Mouse (Mus musculus): ENCODE results near the gene Plekha5.
"Not testable (repeated sequence)": the region's sequence is repeated elsewhere in the genome, so short reads cannot be mapped to it uniquely, and the experiment has no call there.

The Plekha5 gene

DNA sequence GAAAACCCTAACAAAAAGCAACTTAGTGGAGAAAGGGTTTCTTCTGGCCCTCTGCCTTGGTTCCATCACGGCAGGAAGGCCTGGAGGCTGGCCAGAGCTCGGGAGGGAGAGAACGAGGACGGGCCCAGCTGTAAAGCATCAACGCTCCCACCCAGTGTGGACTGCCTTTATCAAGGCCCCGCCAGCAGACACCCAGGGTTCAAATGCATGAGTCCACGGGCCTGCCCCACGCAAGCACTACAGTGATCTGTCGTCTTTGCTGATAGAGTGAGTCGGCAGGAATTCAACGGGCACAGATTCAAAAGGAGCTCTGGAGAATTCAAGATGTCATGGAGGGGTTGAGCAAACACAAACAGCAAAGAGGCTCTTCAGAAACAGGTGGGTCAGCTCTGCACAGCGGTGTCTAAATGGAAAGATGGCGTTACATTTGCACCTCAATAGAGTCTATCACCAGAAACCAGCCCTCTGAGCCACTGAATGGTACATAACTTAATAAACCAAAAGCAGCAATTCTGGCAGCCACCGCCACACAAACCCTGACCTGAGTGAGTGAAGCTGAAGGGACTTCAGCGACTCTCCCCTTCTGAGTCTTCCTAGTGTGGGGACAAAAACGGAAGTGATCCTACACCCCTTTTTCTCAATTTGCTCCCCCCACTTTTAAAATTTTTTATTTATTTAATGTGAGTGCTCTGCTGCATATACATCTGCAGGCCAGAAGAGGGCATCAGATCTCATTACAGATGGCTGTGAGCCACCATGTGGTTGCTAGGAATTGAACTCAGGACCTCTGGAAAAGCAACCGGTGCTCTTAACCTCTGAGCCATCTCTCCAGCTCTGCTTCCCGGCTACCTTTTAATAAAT is 153.3 kb downstream of the Plekha5 start:
- DNase-seq (ENCODE audit: low spot score in 2 of 2), result no peak

DNA sequence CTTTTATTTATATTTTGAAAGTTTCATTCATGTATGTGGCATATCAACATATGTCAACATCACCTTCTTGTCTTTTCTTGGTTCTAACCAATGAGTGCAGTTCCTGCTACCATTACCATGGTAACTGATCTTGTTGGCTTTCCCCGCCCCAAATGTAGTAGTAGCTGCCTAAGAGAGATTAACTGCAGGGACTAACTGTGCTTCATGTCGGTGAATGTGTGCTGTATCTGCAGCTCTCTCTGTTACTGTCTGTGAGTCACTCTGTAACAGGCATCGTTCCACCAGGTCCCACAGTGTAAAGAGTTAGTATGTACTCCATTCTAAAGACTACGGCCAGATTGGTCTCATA is 153.9 kb downstream of the Plekha5 start:
- DNase-seq (ENCODE audit: low spot score in 2 of 2), result no peak

DNA sequence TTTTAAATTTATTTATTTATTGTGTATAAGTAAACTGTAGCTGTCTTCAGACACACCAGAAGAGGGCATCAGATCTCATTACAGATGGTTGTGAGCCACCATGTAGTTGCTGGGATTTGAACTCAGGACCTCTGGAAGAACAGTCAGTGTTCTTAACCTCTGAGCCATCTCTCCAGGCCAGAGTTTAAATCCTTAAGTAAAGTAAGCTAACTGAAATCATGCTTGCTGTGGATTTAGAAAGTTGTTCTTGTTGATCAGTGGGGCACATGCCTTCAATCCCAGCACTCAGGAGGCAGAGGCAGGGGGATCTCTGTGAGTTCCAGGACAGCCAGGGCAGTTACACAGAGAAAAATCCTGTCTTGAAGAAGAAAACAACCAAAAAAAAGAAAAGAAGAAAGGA is 155.1 kb downstream of the Plekha5 start:
- not testable (repeated sequence) for DNase-seq (ENCODE audit: low spot score in 2 of 2)

DNA sequence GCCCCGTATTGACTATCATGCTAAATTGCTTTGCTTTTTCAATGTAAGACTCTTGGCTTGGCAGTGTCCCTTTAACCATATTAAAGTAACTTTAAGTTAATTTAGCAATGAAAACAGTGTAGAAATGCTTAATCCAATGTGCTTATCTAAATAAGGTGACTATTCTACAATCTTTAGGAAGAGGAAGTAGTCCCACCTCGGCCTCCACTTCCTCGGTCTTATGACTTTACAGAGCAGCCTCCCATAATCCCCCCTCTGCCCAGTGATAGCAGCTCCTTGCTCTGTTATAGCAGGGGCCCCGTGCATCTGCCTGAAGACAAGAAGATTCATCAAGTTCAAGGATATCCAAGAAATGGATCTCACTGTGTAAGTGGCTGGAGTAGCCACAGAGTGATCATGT is 156.3 kb downstream of the Plekha5 start:
- DNase-seq (ENCODE audit: low spot score in 2 of 2), result no peak

DNA sequence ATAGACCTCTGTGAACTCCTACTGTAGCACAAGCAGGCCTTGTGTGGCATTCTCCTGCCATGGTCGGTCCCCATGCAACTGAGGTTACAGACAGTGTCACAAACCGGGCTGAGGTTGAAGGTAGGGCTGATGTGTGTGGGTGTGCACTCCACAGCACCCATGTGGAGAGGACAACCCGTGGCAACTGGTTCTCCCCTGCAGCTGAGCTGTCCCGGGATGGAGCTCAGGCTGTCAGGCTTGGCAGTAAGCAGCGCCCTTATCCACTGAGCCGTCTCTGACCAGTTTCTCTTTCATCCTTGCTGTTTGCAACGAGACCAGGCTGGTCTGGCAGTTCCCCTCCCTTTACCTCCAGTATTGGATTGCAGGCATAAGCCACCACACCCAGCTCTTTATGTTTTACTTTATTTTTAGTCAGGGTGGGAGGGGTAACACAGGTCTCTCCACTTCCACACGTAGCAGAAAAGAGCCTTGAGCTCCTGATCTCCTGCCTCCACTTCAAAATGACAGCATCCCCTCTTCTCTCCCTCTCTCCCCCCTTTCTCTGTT is 162.9 kb downstream of the Plekha5 start:
- no peak for DNase-seq (ENCODE audit: low spot score in 2 of 2)

DNA sequence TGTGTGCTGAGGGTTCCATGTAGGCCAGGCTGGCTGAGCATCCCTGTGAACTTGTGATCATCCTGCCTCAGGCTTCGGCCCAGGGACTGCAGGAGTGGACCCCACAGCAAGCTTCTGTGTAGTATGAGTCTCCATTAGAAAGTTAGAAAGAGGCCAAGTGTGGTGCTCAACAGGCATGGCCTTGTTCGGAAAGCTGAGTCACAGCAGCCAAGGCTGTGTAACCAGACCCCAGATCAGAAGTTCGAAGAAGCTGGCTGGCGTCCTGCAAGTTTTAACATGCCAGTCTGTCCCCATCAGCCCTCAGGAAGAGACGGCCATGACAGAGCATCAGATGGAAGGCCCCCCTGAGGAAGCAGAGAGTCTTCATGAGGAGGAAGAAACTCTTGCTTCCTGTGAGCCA is 167.5 kb downstream of the Plekha5 start:
- DNase-seq (ENCODE audit: low spot score in 2 of 2), result no peak

DNA sequence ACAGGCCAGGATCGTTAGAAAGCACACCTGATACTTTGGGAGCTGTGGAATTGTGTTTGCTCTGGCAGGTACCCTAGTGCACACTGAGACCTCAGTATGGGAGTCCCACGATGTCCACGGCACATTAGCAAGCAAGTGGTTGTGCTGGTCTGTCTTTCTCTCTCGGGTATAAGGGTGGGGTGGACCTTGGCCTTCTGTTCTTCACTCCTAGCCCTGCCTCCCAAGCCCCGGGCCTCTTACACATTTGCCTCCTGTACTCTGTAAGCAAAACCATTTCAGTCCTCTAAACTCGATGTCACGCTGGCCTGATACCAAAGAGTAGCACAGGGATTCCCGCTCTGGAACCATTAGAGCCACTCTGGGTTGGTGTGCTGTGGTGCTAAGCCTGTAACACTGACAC is 168.9 kb downstream of the Plekha5 start:
- DNase-seq (ENCODE audit: low spot score in 2 of 2), result no peak

DNA sequence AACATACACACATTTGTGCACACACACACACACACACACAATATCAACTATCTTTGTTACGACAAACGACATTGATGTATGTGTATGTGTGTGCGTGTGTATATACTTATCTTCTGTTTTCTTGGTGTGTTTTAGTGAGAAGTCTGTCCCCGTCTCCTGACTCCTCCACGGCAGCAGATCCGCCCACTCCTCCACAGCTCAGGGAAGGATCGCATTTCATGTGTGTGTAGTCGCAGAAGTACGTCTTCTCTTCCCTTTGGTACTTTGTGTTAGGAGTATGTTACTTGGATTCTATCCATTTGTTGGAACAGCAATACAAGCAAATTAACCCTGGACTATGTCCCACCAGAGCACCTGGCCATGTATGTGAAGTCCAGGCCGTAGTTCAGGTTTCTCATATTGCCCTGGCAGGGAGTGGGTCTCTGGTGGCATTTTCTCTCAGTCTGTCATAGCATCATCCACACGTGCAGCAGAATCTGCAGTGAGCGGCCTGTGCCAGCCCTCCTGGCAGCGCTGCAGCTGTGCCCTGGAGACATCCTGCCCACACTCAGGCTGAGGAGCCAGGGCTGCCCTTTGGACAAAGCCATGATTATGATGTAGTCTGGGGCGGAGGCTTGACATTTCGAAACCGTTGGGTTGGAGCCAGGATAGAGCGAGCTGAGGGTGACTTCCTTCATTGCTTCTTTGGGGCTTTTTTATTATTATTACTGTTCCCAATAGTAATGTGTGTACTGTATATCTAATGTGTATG is 169.7 kb downstream of the Plekha5 start:
- DNase-seq (ENCODE audit: low spot score in 2 of 2), result peak; percentile 34 to 36

DNA sequence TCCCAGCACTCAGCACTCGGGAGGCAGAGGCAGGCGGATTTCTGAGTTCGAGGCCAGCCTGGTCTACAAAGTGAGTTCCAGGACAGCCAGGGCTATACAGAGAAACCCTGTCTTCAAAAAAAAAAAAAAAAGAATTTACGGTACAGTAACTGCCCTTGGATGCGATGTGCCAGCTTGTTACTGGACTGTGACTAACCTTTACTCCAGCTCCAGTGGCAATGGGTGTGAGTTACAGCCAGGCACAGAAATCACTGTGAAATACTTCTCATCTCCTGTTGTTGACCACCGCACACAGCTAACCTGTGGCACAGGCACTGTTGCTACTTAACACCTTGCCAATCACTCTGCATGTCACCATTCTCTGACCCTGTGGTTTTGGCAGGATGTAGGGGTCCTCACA is 171.7 kb downstream of the Plekha5 start:
- DNase-seq (ENCODE audit: low spot score in 2 of 2), result not testable (repeated sequence)

DNA sequence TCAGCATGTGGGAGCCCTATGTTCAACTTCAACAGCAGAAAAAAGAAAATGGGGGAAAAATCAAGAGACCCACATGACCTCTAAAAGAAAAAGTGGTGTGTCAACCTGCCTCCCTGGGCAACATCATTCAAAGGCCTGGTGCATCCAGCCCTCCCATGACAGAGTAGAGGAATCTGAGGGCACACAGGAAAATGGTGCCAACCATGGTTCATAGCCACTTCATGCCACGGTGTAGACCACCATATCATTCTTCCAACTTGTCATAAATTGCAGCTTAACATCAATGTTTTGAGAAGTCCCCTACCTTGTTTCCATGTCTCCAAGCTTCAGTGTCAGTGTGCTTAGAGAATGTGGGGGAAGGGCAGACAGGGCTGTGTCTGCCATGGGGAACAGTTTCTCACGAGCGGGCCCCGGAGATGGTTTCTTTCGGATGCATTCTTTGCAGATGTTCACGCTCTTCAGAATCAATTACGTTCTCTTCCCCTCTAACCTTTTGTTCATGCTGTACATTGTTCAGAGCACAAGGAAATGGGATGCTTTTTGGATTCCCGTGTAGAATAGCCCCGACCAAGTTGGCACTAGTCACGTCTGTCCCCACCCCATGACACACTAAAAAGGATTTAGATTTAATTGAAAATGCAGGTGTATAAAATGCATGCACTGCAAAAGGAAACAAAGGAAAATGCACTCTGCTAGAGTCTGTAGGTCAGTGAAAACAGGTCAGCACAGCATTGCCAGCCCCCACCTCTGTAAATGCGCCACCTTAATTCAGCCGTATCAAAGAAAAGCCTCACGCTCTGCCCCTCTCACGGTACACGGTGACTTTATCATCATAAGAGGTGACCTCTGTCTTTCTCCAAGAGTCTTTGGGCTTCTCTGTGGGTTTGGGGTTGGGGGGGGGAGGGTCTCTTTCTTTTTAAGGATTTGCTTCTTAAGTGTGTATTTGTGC is 173.8 kb downstream of the Plekha5 start:
- no peak for DNase-seq (ENCODE audit: low spot score in 2 of 2)

DNA sequence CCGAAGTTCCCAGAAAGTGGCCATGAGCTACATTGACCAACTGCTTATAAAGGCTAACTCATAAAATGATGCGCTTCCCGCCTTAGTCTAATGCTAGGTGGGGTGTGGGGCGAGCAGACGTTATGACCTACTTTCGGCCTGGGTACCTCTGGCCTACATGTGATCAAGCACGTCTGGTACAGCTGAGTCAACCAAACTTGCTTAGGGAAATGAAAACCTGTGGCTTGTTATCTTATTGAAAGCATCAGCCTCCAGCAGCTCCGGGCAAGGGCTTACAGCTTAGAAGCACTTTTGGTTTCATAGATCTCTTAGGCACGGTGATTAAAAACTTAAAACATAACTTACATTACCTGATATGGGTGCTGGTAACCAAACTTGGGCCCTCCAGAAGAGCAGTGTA is 174.7 kb downstream of the Plekha5 start:
- no peak for DNase-seq (ENCODE audit: low spot score in 2 of 2)

DNA sequence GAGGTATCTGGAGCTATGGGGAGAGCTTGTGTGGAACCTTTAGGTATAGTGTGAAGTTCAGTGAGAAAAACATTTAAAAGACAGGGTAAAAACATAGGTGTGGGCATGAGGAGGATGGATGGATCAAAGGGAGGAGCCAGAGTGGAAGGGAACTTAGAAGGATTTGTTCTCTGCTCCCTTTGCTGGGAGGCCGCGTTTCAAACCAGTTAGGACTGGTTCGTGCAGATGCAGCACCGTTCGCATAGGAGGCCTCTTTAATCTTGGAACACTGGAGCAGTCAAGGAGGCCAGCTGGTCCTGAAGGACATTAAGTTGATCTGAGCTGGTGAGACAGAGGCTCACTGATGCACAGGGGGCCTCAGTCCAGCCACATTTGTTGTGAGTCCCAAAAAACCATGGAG is 175.5 kb downstream of the Plekha5 start:
- no peak for DNase-seq (ENCODE audit: low spot score in 2 of 2)

DNA sequence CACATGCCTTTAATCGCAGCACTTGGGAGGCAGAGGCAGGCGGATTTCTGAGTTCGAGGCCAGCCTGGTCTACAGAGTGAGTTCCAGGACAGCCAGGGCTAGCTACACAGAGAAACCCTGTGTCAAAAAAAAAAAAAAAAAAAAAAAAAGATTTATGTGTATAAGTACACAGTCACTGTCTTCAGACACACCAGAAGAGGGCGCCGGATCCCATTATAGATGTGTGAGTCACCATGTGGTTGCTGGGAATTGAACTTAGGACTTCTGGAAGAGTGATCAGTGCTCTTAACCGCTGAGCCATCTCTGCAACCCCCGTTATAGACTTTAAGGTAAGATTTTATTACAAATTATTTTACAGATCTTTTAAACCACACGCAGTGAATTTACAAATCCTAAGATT is 176.8 kb downstream of the Plekha5 start:
- DNase-seq (ENCODE audit: low spot score in 2 of 2), result not testable (repeated sequence)

DNA sequence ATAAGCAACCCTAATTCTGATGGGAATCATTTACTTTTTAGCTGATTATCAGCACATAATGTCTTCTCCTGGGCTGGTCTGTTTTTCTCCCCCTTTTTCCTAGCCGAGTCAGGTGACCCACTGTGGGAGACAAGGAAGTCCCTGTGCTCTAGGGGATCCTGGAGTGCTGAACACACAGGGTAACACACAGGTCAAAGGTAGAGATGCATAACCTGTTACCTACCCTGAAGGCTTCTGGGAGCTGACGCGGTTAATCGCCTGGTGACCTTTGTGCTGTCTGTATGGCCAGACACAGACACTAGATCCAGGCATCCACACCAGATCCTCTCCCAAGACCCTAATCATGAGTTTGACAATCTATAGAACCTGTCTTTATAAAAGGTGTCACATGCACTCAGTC is 177.3 kb downstream of the Plekha5 start:
- no peak for DNase-seq (ENCODE audit: low spot score in 2 of 2)

DNA sequence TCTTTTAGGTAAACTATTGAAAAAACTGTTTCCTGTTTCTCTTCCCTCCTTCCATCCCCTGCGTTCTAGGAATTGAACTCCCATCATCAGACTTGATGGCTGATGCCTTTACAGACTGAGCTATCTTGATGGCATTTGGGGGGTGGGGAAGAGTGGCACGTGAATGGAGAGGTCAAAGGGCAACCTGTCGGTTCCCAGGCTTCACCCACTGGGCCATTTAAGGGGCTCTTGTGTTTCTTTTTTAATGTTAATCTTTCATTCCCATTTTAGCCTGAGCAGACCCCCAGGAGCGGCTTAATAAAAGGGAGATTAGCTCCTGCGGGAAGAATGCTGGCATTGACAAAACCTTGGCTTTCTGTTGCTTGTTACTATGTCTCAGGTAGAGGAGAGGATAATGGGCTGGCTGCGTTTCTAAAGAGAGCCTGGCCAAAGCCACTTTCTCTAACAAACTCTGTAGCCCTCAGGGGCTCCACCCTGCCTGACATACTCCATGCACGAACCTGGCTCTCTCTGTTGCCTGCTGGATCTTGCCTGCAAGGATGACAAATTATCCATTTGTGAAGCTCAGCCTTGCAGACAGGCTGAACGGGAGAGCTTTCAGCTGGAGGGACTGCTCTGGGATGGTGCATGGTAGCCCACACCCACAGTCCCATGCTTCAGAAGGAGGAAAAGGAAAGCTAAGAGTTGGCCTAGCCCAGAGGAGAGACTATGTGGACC is 179.5 kb downstream of the Plekha5 start:
- DNase-seq (ENCODE audit: low spot score in 2 of 2), result no peak

DNA sequence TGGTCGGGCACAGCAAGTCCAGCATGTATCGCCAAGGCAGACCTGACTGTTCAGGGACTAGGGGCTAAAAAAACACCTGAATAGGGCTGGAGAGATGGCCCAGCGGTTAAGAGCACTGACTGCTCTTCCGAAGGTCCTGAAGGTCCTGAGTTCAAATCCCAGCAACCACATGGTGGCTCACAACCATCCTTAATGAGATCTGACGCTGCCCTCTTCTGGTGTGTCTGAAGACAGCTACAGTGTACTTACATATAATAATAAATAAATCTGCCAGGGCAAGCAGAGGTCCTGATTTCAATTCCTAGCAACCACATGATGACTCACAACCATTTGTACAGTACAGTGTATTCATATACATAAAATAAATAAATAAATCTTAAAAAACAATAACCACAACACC is 181.3 kb downstream of the Plekha5 start:
- not testable (repeated sequence) for DNase-seq (ENCODE audit: low spot score in 2 of 2)

DNA sequence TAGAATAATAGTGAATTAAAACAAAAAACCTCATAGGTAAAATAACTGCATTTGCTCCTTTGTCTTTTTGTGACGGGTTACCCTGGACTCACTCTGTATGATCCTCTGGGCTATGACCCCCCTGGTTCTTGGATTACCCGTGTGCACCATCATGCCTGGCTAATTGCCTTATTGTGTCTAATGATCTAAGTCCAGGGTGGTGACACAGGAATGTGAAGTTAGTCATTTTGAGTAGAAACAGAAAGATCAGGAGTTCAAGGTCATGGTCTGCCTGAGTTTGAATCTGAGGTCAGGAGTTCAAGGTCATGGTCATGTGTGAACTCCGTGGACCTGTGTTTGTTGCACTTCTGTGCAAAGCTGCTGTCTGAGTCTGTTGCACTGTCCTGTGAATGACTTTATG is 181.9 kb downstream of the Plekha5 start:
- DNase-seq (ENCODE audit: low spot score in 2 of 2), result no peak

DNA sequence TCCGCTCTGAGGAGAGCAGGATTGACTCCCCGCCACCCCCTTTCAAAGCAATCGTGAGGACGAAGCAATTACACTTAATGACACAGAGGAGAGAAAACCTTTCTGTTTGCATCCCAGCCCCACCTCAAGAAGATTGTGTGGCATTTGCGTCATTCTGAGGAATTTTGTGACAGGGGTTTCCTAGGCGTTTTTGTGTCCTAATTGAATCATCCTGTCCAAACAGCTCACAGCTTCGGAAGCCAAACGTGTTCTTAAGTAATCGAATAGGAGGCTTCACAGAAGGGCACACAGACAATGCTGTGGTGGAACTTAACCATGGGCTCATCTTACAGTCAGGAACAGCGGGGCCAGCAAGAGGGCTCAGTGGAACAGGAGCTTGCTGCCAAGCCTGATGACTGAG is 182.7 kb downstream of the Plekha5 start:
- no peak for DNase-seq (ENCODE audit: low spot score in 2 of 2)

DNA sequence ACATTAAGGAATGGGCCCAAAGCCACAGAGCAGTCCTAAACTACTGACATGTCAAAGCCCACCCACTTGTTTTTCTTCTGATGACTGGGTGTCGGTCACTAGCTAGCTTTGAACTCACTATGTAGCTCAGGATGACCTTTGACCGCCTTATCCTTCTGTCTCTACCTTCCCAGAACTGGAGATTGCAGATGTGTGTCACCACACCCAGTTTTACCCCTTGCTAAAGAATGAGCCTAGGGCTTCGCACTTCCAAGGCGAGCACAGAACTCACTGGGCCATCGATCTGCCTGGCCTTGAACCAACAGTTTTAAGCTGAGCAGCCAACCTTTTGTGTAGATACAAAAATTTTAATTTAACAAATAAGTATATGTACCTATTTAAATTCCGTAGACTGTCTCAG is 184.8 kb downstream of the Plekha5 start:
- no peak for DNase-seq (ENCODE audit: low spot score in 2 of 2)

DNA sequence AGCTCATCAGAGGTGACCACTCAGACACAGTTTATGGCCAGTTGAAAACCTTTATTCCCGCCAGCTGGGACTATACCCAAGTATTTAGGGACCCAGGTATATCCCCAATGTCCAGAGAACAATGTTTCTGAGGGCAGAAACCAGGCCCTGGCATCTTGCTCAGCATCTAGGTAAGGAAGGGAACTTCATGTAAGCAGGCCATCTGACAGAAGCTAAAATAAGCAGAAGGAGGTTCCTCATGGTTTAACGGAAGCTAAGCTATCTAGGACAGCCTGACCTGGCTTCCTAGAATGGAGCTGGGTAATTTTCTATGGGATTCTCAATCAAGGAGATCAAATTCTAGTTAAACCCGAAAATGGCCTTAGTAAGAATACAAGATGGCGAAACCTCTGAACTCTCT is 185.7 kb downstream of the Plekha5 start:
- no peak for DNase-seq (ENCODE audit: low spot score in 2 of 2)

DNA sequence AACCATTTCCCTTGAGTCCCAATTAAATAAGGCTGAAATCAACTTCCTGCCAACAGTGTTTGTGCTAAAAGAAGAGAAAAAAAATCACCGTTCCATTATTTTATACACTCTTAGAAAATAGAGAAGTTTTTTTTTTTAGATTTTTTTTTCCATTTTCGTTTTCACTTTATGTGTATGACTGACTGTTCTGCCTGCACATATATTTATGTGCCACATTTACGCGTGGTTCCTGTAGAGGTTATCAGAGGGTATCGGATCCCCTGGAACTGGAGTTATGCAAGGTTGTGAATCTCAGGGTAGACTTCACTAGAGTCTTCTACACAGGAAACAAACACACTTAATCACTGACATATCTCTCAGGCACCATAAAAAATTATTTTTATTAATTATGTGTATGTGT is 186.3 kb downstream of the Plekha5 start:
- DNase-seq (ENCODE audit: low spot score in 2 of 2), result no peak
